Comparison of ENCODE assay signal across 13 mouse cellular contexts in the genomic region with DNA sequence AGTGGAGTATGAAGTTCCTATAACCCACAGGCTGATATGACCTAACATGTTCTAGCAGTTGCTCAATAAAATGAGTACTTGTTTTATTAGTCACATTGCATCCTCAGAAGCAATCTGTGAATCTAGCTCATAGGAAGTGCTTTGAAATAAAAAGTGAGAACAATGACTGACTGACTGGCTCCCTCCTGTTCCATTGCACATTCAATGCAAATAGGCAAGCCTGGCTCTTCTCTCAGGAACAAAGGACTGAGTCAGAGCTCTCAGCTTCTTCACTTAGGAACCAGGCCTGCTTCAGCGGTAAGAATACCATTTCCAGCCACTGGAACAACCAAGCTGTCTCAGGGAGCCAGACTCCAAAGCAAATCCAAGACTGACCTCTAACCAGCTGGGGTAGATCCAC.
DNase-seq lines count a peak whose midpoint lies in the region; ATAC-seq lines count a peak whose summit lies in the region.
"Had no signal": no experiment of that assay in that cellular context is flagged by ENCODE, and none has a peak within 500 bp of the region (broad histone marks: within the 10 kb centered on the region; RNA-seq: fewer than 3 reads in every experiment).

No protein-coding gene starts in this region.

- no peak overlapping the region for H3K4me2 ChIP-seq in embryonic facial prominence, embryonic 15.5 days (replicated peaks)
- no peak overlapping the region for H3K4me2 ChIP-seq in midbrain, embryonic 14.5 days (ENCODE audit: low read length)
- H3K4me2 ChIP-seq in midbrain, embryonic 11.5 days: no peak overlapping the region
- no peak overlapping the region for H3K4me2 ChIP-seq in neural tube, embryonic 15.5 days
- H3K4me2 ChIP-seq: kidney, embryonic 15.5 days; limb, embryonic 12.5 days had no signal

- peaks cover 73% of the 10 kb centered on the region for H3K4me1 ChIP-seq in embryonic facial prominence, embryonic 15.5 days
- H3K4me1 ChIP-seq in embryonic facial prominence, embryonic 10.5 days: peaks cover 72% of the 10 kb centered on the region
- H3K4me1 ChIP-seq in midbrain, embryonic 14.5 days (ENCODE audit: control insufficient read depth, insufficient read depth, low read length): peaks cover 16% of the 10 kb centered on the region
- H3K4me1 ChIP-seq in midbrain, embryonic 11.5 days (ENCODE audit: control insufficient read depth, insufficient read depth, low read length): peaks cover 40% of the 10 kb centered on the region
- H3K4me1 ChIP-seq in neural tube, embryonic 15.5 days: peaks cover 28% of the 10 kb centered on the region

- H3K9ac ChIP-seq in embryonic facial prominence, embryonic 15.5 days: no peak overlapping the region
- no peak overlapping the region for H3K9ac ChIP-seq in midbrain, embryonic 14.5 days (replicated peaks; ENCODE audit: low read length)
- no peak overlapping the region for H3K9ac ChIP-seq in midbrain, embryonic 11.5 days (ENCODE audit: low read length)
- no peak overlapping the region for H3K9ac ChIP-seq in neural tube, embryonic 15.5 days (replicated peaks)
- H3K9ac ChIP-seq: kidney, embryonic 15.5 days; limb, embryonic 12.5 days; liver, postnatal 0 days had no signal

- no peaks in the 10 kb centered on the region for H3K27me3 ChIP-seq in embryonic facial prominence, embryonic 15.5 days
- H3K27me3 ChIP-seq in embryonic facial prominence, embryonic 10.5 days (replicated peaks; ENCODE audit: low read depth, poor library complexity, severe bottlenecking): no peaks in the 10 kb centered on the region
- H3K27me3 ChIP-seq in midbrain, embryonic 14.5 days (ENCODE audit: control insufficient read depth, insufficient read depth, low read length): no peaks in the 10 kb centered on the region
- H3K27me3 ChIP-seq in midbrain, embryonic 11.5 days (ENCODE audit: control insufficient read depth, insufficient read depth, low read length): no peaks in the 10 kb centered on the region
- H3K27me3 ChIP-seq in neural tube, embryonic 15.5 days (replicated peaks): no peaks in the 10 kb centered on the region
- H3K27me3 ChIP-seq: kidney, embryonic 15.5 days had no signal

- H3K9me3 ChIP-seq in embryonic facial prominence, embryonic 15.5 days (replicated peaks): no peaks in the 10 kb centered on the region
- no peaks in the 10 kb centered on the region for H3K9me3 ChIP-seq in embryonic facial prominence, embryonic 10.5 days
- H3K9me3 ChIP-seq in midbrain, embryonic 14.5 days (ENCODE audit: control insufficient read depth, low read length): no peaks in the 10 kb centered on the region
- no peaks in the 10 kb centered on the region for H3K9me3 ChIP-seq in midbrain, embryonic 11.5 days (ENCODE audit: control insufficient read depth, low read length)
- H3K9me3 ChIP-seq in neural tube, embryonic 15.5 days (replicated peaks): no peaks in the 10 kb centered on the region
- H3K9me3 ChIP-seq: kidney, embryonic 15.5 days; limb, embryonic 12.5 days had no signal

- 64% methylated on average over 1 of the region's 1 CpGs for WGBS in embryonic facial prominence, embryonic 15.5 days
- 50% methylated on average over 1 of the region's 1 CpGs for whole genome bisulfite sequencing in embryonic facial prominence, embryonic 10.5 days
- 13% methylated on average over 1 of the region's 1 CpGs for WGBS in midbrain, embryonic 14.5 days
- 31% methylated on average over 1 of the region's 1 CpGs for WGBS in midbrain, embryonic 11.5 days
- 32% methylated on average over 1 of the region's 1 CpGs for WGBS in neural tube, embryonic 15.5 days

- H3K4me3 ChIP-seq in embryonic facial prominence, embryonic 15.5 days (replicated peaks): no peak overlapping the region
- no peak overlapping the region for H3K4me3 ChIP-seq in embryonic facial prominence, embryonic 10.5 days
- no peak overlapping the region for H3K4me3 ChIP-seq in midbrain, embryonic 14.5 days (replicated peaks; ENCODE audit: low read depth, low read length)
- H3K4me3 ChIP-seq in midbrain, embryonic 11.5 days (ENCODE audit: low read depth, low read length): no peak overlapping the region
- no peak overlapping the region for H3K4me3 ChIP-seq in neural tube, embryonic 15.5 days (replicated peaks)
- H3K4me3 ChIP-seq: kidney, embryonic 15.5 days; limb, embryonic 12.5 days had no signal

- peak overlapping the region; percentile 49; the same call in 1 of the 2 replicates for H3K27ac ChIP-seq in embryonic facial prominence, embryonic 15.5 days (replicated peaks)
- no peak overlapping the region; the same call in 1 of the 2 replicates for H3K27ac ChIP-seq in embryonic facial prominence, embryonic 10.5 days (replicated peaks)
- H3K27ac ChIP-seq in midbrain, embryonic 14.5 days (replicated peaks; ENCODE audit: low read depth, low read length): 0 out of 2 replicates have a peak overlapping the region, but pooled peaks have one; percentile 9
- H3K27ac ChIP-seq in midbrain, embryonic 11.5 days (ENCODE audit: low read depth, low read length): no peak overlapping the region
- H3K27ac ChIP-seq in neural tube, embryonic 15.5 days (replicated peaks): peak overlapping the region; percentile 61
- H3K27ac ChIP-seq: kidney, embryonic 15.5 days; limb, embryonic 12.5 days had no signal

- DNase-seq in embryonic facial prominence, embryonic 10.5 days (ENCODE audit: low spot score): no peak
- no peak for DNase-seq in midbrain, embryonic 14.5 days
- DNase-seq in midbrain, embryonic 11.5 days (ENCODE audit: low spot score, missing footprints): no peak
- DNase-seq in adrenal gland, postnatal 14 days: no peak
- no peak for DNase-seq in natural killer cell, adult 2 months (ENCODE audit: low spot score in 2 of 2)
- DNase-seq: adrenal gland, adult 2 months; heart, postnatal 4 days; liver, postnatal 0 days had no signal

- no peak for ATAC-seq in embryonic facial prominence, embryonic 15.5 days (ENCODE audit: insufficient number of reproducible peaks, low FRiP score, low TSS enrichment, low read depth)
- no peak for ATAC-seq in midbrain, embryonic 14.5 days (ENCODE audit: low FRiP score, low TSS enrichment)
- ATAC-seq in midbrain, embryonic 11.5 days (ENCODE audit: low FRiP score): no peak
- peak; percentile 10; the same call in 1 of the 2 replicates for ATAC-seq in granulocyte monocyte progenitor cell, adult 5-6 weeks (replicated peaks; ENCODE audit: poor library complexity, severe bottlenecking)
- ATAC-seq in neural tube, embryonic 15.5 days (ENCODE audit: low FRiP score): no peak

- no peaks in the 10 kb centered on the region; the same call in 1 of the 2 replicates for H3K36me3 ChIP-seq in embryonic facial prominence, embryonic 15.5 days
- H3K36me3 ChIP-seq in embryonic facial prominence, embryonic 10.5 days (replicated peaks): no peaks in the 10 kb centered on the region
- no peaks in the 10 kb centered on the region for H3K36me3 ChIP-seq in midbrain, embryonic 14.5 days (ENCODE audit: control insufficient read depth, insufficient read depth, low read length)
- no peaks in the 10 kb centered on the region for H3K36me3 ChIP-seq in midbrain, embryonic 11.5 days (ENCODE audit: control insufficient read depth, insufficient read depth, low read length)
- no peaks in the 10 kb centered on the region for H3K36me3 ChIP-seq in neural tube, embryonic 15.5 days
- H3K36me3 ChIP-seq: kidney, embryonic 15.5 days; limb, embryonic 12.5 days had no signal

Comparison
In these comparisons a context has a peak if more than half of its experiments do, and no peak if none do; other contexts are left out.
1. H3K27ac ChIP-seq: peak in embryonic facial prominence, embryonic 15.5 days (single experiment), midbrain, embryonic 14.5 days (single experiment) and neural tube, embryonic 15.5 days (single experiment); none in embryonic facial prominence, embryonic 10.5 days (single experiment) and midbrain, embryonic 11.5 days (single experiment).